11 mouse cellular contexts compared by ENCODE assay signal in genomic region chr8:88012177-88012825, GRCm38 (mm10). TPM values are rescaled to one million over a fixed set of nuclear protein-coding genes. Genes with fewer than 3 reads are reported as not detected.
DNase-seq lines count a peak whose midpoint lies in the region; ATAC-seq and TF ChIP-seq lines count a peak whose summit lies in the region.
"Had no signal": no experiment of that assay in that cellular context is flagged by ENCODE, and none has a peak within 500 bp of the region (broad histone marks: within the 10 kb centered on the region; RNA-seq: fewer than 3 reads in every experiment).

No protein-coding gene starts in this region.

- H3K27me3 ChIP-seq in kidney, embryonic 16.5 days (ENCODE audit: insufficient read depth, low read length), result no peaks in the 10 kb centered on the region
- no peaks in the 10 kb centered on the region for H3K27me3 ChIP-seq in forebrain, embryonic 14.5 days (replicated peaks; ENCODE audit: control insufficient read depth, insufficient read depth, low read length)
- H3K27me3 ChIP-seq in midbrain, embryonic 13.5 days, result no peaks in the 10 kb centered on the region
- H3K27me3 ChIP-seq in heart, adult 2 months (ENCODE audit: control insufficient read depth, insufficient read depth, low read length), result no peaks in the 10 kb centered on the region
- H3K27me3 ChIP-seq: embryonic facial prominence, embryonic 13.5 days had no signal

- H3K4me2 ChIP-seq in kidney, embryonic 16.5 days (replicated peaks; ENCODE audit: low read depth, low read length), result no peak overlapping the region
- no peak overlapping the region for H3K4me2 ChIP-seq in forebrain, embryonic 14.5 days (ENCODE audit: low read length)
- 0 out of 2 replicates have a peak overlapping the region, but pooled peaks have one; percentile 12 for H3K4me2 ChIP-seq in midbrain, embryonic 13.5 days (replicated peaks)
- H3K4me2 ChIP-seq: embryonic facial prominence, embryonic 13.5 days had no signal

- no peak for TF ChIP-seq CTCF in heart, adult 2 months (IDR thresholded peaks at IDR 0.05)

- no peak overlapping the region for H3K4me3 ChIP-seq in kidney, embryonic 16.5 days (ENCODE audit: low read length)
- H3K4me3 ChIP-seq in forebrain, embryonic 14.5 days (ENCODE audit: low read depth, low read length), result no peak overlapping the region
- no peak overlapping the region for H3K4me3 ChIP-seq in midbrain, embryonic 13.5 days (replicated peaks)
- H3K4me3 ChIP-seq in heart, adult 2 months, result no peak overlapping the region
- H3K4me3 ChIP-seq: embryonic facial prominence, embryonic 13.5 days had no signal

- H3K27ac ChIP-seq in kidney, embryonic 16.5 days (ENCODE audit: low read length), result 0 out of 2 replicates have a peak overlapping the region, but pooled peaks have one; percentile 62
- H3K27ac ChIP-seq in forebrain, embryonic 14.5 days (ENCODE audit: low read depth, low read length), result peak overlapping the region; percentile 22
- peak overlapping the region; percentile 77 for H3K27ac ChIP-seq in midbrain, embryonic 13.5 days
- H3K27ac ChIP-seq in heart, adult 2 months, result no peak overlapping the region
- H3K27ac ChIP-seq: embryonic facial prominence, embryonic 13.5 days had no signal

- 42% methylated on average over 15 of the region's 15 CpGs for WGBS in kidney, embryonic 16.5 days
- 43% methylated on average over 15 of the region's 15 CpGs for WGBS in forebrain, embryonic 14.5 days
- 38% methylated on average over 15 of the region's 15 CpGs for WGBS in midbrain, embryonic 13.5 days
- WGBS in heart, adult 2 months, result 89% methylated on average over 15 of the region's 15 CpGs

- H3K4me1 ChIP-seq in kidney, embryonic 16.5 days (ENCODE audit: insufficient read depth, low read length), result peaks cover 18% of the 10 kb centered on the region
- H3K4me1 ChIP-seq in forebrain, embryonic 14.5 days (ENCODE audit: control insufficient read depth, insufficient read depth, low read length), result peaks cover 7% of the 10 kb centered on the region; the same call in 1 of the 2 replicates
- H3K4me1 ChIP-seq in midbrain, embryonic 13.5 days (replicated peaks), result peaks cover 17% of the 10 kb centered on the region
- 0 out of 2 replicates have a peak, but pooled peaks cover 2% of the 10 kb centered on the region for H3K4me1 ChIP-seq in heart, adult 2 months (ENCODE audit: control insufficient read depth, insufficient read depth, low read length)

- no peaks in the 10 kb centered on the region for H3K79me2 ChIP-seq in heart, adult 2 months (replicated peaks; ENCODE audit: control insufficient read depth, insufficient read depth, low read length)

- intact Hi-C loops in heart, adult 2 months (cut with DNase I), result loop anchor here (5.0 kb wide), 1 partner anchor 50 kb away; no protein-coding TSS in a partner anchor

- H3K9ac ChIP-seq in kidney, embryonic 16.5 days (replicated peaks; ENCODE audit: low read length), result no peak overlapping the region
- H3K9ac ChIP-seq in forebrain, embryonic 14.5 days (ENCODE audit: low read length), result no peak overlapping the region
- no peak overlapping the region for H3K9ac ChIP-seq in midbrain, embryonic 13.5 days (replicated peaks)
- H3K9ac ChIP-seq in heart, adult 2 months (ENCODE audit: low read depth, low read length), result no peak overlapping the region
- H3K9ac ChIP-seq: embryonic facial prominence, embryonic 13.5 days had no signal

- ATAC-seq in kidney, embryonic 16.5 days (ENCODE audit: low FRiP score, low TSS enrichment), result peak; percentile 80
- ATAC-seq in forebrain, embryonic 14.5 days, result peak; percentile 34; the same call in 1 of the 2 replicates
- peak; percentile 87 for ATAC-seq in midbrain, embryonic 13.5 days
- ATAC-seq in inflammation-experienced regulatory T-cells, adult 6 months, result no peak

- no peak for TF ChIP-seq EP300 in heart, adult 2 months (IDR thresholded peaks at IDR 0.05; ENCODE audit: insufficient read depth, low read depth, low read length)

- H3K36me3 ChIP-seq in kidney, embryonic 16.5 days (ENCODE audit: insufficient read depth, low read length), result no peaks in the 10 kb centered on the region
- no peaks in the 10 kb centered on the region for H3K36me3 ChIP-seq in forebrain, embryonic 14.5 days (ENCODE audit: control insufficient read depth, insufficient read depth, low read length)
- H3K36me3 ChIP-seq in midbrain, embryonic 13.5 days, result no peaks in the 10 kb centered on the region
- H3K36me3 ChIP-seq in heart, adult 2 months (ENCODE audit: control insufficient read depth, insufficient read depth, low read length), result no peaks in the 10 kb centered on the region
- H3K36me3 ChIP-seq: embryonic facial prominence, embryonic 13.5 days had no signal

- no peak for TF ChIP-seq POLR2A in heart, adult 2 months (IDR thresholded peaks at IDR 0.05; ENCODE audit: insufficient read depth, low read depth, low read length)

- no peaks in the 10 kb centered on the region for H3K9me3 ChIP-seq in kidney, embryonic 16.5 days (ENCODE audit: low read length)
- H3K9me3 ChIP-seq in forebrain, embryonic 14.5 days (replicated peaks; ENCODE audit: control insufficient read depth, low read length), result no peaks in the 10 kb centered on the region
- H3K9me3 ChIP-seq in midbrain, embryonic 13.5 days, result no peaks in the 10 kb centered on the region
- H3K9me3 ChIP-seq: embryonic facial prominence, embryonic 13.5 days had no signal

- no peak for DNase-seq in kidney, adult 8-10 months
- peak; percentile 49 for DNase-seq in ES-CJ7 (ENCODE audit: low read depth, low spot score)
- DNase-seq in forebrain, embryonic 14.5 days (ENCODE audit: low spot score), result peak; percentile 41
- DNase-seq in spleen, adult 18-20 months, result no peak
- DNase-seq in heart, adult 2 months, result no peak
- DNase-seq: gastrocnemius, postnatal 14 days; heart, postnatal 14 days had no signal

RNA-seq across cellular contexts. Expression of gene Zfp423, which starts 52.9 kb away (rescaled TPM):
- 9.1 and 11.4 TPM in 2 replicates for polyA plus RNA-seq in kidney, embryonic 16.5 days (2015; fragmentation: Nextera tagmentation; extraction: Ambion mirVana)
- 26.4 and 27.9 TPM in 2 replicates for polyA plus RNA-seq in forebrain, embryonic 14.5 days (2014; fragmentation: Nextera tagmentation; extraction: Ambion mirVana)
- 36.6 and 41.7 TPM in 2 replicates for polyA plus RNA-seq in midbrain, embryonic 13.5 days (2015; fragmentation: Nextera tagmentation; extraction: Ambion mirVana)
- polyA plus RNA-seq in inflammation-experienced regulatory T-cells, adult 6 months (2017; shearing (Covaris generic)), result under 1 TPM in 1 of 3 experiments, not detected in 2; 0.42 TPM
- total RNA-seq in heart, adult 2 months (2021), result 1 to 10 TPM; 4.8 to 5.3 TPM
- 4.3 and 7.3 TPM in 2 replicates for polyA plus RNA-seq in heart, adult 2 months (2012; rRNA removed)

Comparison
In these comparisons a context has a peak if more than half of its experiments do, and no peak if none do; other contexts are left out.
1. DNase-seq: peak in ES-CJ7 (single experiment) and forebrain, embryonic 14.5 days (single experiment); none in kidney, adult 8-10 months (0 of 2), spleen, adult 18-20 months (0 of 2) and heart, adult 2 months (0 of 2).